Mouse (Mus musculus) G1E (cell line): ENCODE results near the gene Gm11985.

Experiments used
- CTCF ChIP-seq: IDR thresholded peaks from 2 replicates; pipeline ENCODE4 v1.5.1; 2012; ENCODE audit warnings: low read depth, low read length, inconsistent platforms, mixed read lengths
- GATA1 ChIP-seq: IDR thresholded peaks from 2 replicates; pipeline ENCODE4 v1.6.1; 2012; ENCODE audit warnings: borderline replicate concordance, low read length, inconsistent platforms, mixed read lengths
- GATA2 ChIP-seq: IDR thresholded peaks from 2 replicates; pipeline ENCODE4 v1.6.1; 2012; ENCODE audit warnings: low read depth, low read length, inconsistent platforms, borderline replicate concordance
- POLR2AphosphoS5 ChIP-seq: IDR thresholded peaks from 2 replicates; pipeline ENCODE4 v1.6.1; 2012; ENCODE audit warnings: low read depth, low read length, inconsistent platforms; ENCODE audit not compliant: insufficient replicate concordance
- TAL1 ChIP-seq: conservative IDR thresholded peaks from 2 replicates; pipeline ENCODE4 v1.6.1; 2012; ENCODE audit warnings: low read depth, low read length, inconsistent platforms, mixed read lengths

DNA sequence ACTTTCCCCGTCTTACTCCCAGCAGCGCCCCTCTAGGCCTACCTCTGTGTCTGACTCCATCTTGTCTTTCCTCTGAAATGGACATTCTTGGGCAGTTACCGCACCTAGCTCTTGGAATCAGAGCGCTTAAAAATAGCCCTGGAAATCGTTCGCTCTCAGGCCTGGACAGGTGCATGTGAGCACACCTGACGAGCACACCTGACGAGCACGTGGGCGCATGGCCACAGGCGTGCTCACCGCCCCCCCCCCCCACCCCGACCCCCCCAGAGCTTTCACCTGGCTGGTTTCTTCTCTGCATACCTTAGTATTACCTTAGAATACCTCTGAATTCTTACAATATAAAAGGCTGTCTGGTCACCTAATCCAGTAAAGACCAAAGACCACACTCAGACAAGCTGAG is at the start of gene Gm11985:
- TF ChIP-seq CTCF = no peak
- no peak for TF ChIP-seq TAL1
- no peak for TF ChIP-seq GATA1
- TF ChIP-seq POLR2AphosphoS5 = no peak
- TF ChIP-seq GATA2 = no peak
